Mouse (Mus musculus) embryonic facial prominence, embryonic 10.5 days (tissue): ENCODE results near the gene S100a3. TPM values are rescaled to one million over a fixed set of nuclear protein-coding genes. Genes with fewer than 3 reads are reported as not detected.
A peak's percentile ranks its signal among the peaks of the same experiment; 100 is the strongest.

Experiments
- DNase-seq: peaks from one replicate; pipeline ENCODE4 v3.0.0-alpha.2; 2017; ENCODE audit warnings: low spot score
- H3K27ac ChIP-seq: fragments of 300-500 bp; sonication (generic); replicated peaks from 2 replicates; pipeline ENCODE4 v1.5.1; 2016; ENCODE audit warnings: mild to moderate bottlenecking
- H3K27me3 ChIP-seq: fragments of 300-500 bp; sonication (generic); replicated peaks from 2 replicates; pipeline ENCODE4 v1.6.1; 2016; ENCODE audit warnings: low read depth, mild to moderate bottlenecking; ENCODE audit not compliant: poor library complexity, severe bottlenecking
- H3K36me3 ChIP-seq: fragments of 300-500 bp; sonication (generic); replicated peaks from 2 replicates; pipeline ENCODE4 v1.6.1; 2016; ENCODE audit warnings: mild to moderate bottlenecking, moderate library complexity
- H3K4me1 ChIP-seq: fragments of 300-500 bp; sonication (generic); 2 replicates; pipeline ENCODE4 v1.6.1; 2016
- H3K4me3 ChIP-seq: fragments of 300-500 bp; sonication (generic); 2 replicates; pipeline ENCODE4 v1.5.1; 2016; ENCODE audit warnings: mild to moderate bottlenecking, moderate library complexity
- H3K9me3 ChIP-seq: fragments of 300-500 bp; sonication (generic); 2 replicates; pipeline ENCODE4 v1.6.1; 2016; ENCODE audit warnings: mild to moderate bottlenecking
- WGBS: fragments of 180-500 bp; shearing (Covaris S2); methylation state at CpG from one replicate; pipeline ENCODE4 v1.1.7; 2016; 5-methylcytosine and 5-hydroxymethylcytosine counted together
- polyA plus RNA-seq: library from polyadenylated mRNA; unstranded; fragments of >200 nt; fragmentation: Nextera tagmentation; extraction: Ambion mirVana; gene quantifications from 2 replicates; pipeline ENCODE4 v1.2.1, GENCODE M21; 2016

S100a3 gene
- polyA plus RNA-seq, 1 experiment from 2014 or later, result not detected

DNA sequence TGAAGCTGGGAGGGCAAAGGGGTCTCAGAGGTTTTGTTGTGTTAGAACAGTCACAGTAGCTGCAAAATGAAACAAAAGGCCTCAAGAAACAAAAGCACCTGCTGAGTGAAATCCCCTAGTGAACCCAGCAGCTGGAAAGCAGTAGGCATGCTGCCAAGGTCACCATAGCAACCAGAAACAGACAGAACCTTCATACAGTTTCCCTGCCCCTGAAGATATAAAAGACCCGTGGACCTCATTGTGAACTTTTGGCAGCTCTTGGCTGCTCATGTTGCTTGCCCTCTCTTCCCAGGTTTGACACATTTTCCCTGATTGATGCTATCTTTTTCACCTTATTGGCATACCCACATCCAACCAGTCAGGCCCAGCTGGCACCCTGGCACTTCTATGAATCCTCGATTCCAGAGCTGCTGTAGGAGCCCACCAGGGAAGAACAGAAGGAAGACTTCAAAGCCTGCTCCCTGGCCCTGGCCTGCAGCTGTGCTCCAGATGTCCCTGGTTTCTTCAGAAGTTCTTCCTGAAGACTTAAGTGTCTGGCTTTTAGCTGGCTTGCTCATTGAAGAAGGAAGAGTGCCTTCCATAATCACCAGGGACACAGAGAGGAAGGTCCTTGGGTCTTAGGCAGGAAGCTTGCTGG is 63.2 kb downstream of the S100a3 start:
- no peaks in the 10 kb centered on the region for H3K36me3 ChIP-seq
- 41% methylated on average over 2 of the region's 2 CpGs for WGBS
- DNase-seq, result no peak
- H3K4me3 ChIP-seq, result no peak overlapping the region
- no peaks in the 10 kb centered on the region for H3K9me3 ChIP-seq
- H3K4me1 ChIP-seq, result peaks cover 14% of the 10 kb centered on the region
- no peaks in the 10 kb centered on the region for H3K27me3 ChIP-seq
- H3K27ac ChIP-seq, result peak overlapping the region; percentile 2; the same call in 1 of the 2 replicates

- Histone ChIP-seq H3K9me3 (no peaks in the 10 kb centered on the region), H3K36me3 (no peaks in the 10 kb centered on the region), H3K4me1 (peaks cover 14% of the 10 kb centered on the region), H3K27me3 (no peaks in the 10 kb centered on the region), H3K4me3 (no peak overlapping the region), H3K27ac (no peak overlapping the region)
- no peak for DNase-seq
- WGBS, result 78% methylated on average over 5 of the region's 5 CpGs
These were observed 65.1 kb downstream of the S100a3 start for GRCm38 (mm10) chr3:90625496-90625895.

DNA sequence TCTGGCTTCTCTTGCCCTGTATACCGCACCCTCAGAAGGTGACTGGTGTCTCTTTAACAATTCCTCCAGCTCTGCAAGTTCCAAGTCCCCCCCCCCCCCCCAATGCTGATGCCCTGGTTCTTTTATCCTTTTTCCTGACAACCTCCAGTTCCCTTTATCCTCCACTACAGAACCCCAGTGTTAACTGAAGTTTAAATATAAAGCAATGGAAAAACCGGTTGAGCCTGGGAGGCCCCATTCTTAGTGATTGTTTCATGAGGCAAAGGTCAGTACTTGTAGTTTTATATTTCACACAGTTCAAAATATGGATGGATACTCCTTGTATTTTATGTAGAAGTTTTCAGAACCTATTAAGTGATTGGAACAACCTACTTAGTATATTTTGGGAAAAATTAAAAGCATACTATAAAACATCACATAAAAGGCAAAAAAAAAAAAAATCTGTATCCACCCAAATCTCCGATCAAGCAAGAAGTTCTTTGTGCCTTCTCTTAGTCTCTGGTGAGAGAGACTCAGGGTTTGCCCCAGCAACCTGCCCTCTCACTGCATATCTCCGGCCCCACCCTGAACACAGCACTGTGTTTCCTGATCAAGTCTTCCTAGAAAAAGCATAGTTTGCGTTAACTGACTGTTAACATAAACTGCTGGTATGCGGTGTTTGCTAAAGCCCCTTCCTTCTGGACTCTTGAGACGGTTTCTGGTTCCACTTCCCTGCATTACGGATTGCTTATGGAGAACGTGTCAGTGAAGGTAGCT is 66.1 kb downstream of the S100a3 start:
- WGBS, result 83% methylated on average over 9 of the region's 9 CpGs
- Histone ChIP-seq H3K36me3 (no peaks in the 10 kb centered on the region), H3K4me1 (peaks cover 14% of the 10 kb centered on the region), H3K27me3 (no peaks in the 10 kb centered on the region), H3K9me3 (no peaks in the 10 kb centered on the region), H3K27ac (no peak overlapping the region), H3K4me3 (no peak overlapping the region)
- no peak for DNase-seq

DNA sequence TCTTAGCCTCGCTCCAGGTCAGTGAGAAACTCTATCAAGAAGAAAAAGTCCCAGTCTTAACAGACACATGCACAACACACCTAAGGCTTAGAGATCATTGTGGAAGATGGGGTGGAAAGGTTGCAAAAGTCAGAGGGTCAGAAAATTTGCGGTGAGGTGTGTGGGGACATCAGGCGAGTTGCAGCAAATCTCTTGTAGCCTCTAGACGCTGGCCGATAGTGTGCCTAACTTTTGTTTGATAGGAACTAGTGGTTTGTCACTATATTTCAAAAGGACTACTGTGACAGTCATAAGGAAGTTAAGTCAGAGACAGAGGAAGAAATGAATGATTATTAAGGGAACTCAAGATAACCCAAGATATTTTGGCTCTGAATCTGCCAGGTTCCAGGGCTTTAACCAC is 67.0 kb downstream of the S100a3 start:
- peaks cover 14% of the 10 kb centered on the region for H3K4me1 ChIP-seq
- no peaks in the 10 kb centered on the region for H3K9me3 ChIP-seq
- no peaks in the 10 kb centered on the region for H3K36me3 ChIP-seq
- WGBS, result 89% methylated on average over 5 of the region's 5 CpGs
- DNase-seq, result no peak
- no peak overlapping the region for H3K4me3 ChIP-seq
- H3K27ac ChIP-seq, result no peak overlapping the region
- H3K27me3 ChIP-seq, result no peaks in the 10 kb centered on the region

DNA sequence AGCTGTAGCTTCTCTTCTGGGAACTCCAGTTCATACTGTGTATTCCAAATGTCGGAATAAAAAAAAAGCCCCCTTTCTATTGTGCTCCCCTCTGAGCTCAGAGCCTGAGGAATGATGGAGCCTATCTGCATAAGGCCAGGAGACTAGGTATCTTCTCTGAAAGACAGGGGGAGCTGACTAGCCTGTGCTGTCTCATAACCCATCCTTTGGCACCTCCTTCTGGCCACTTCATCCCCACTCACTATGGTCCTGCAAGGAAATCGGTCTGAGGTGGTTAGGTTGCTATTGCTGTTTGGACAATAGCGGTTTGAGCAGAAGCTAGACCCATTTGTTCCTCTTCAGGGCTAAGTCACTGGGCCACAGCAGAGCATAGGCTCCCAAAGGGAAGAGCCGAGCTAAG is 67.4 kb downstream of the S100a3 start:
- 59% methylated on average over 4 of the region's 4 CpGs for WGBS
- no peak for DNase-seq
- Histone ChIP-seq H3K27ac (no peak overlapping the region), H3K4me3 (no peak overlapping the region), H3K27me3 (no peaks in the 10 kb centered on the region), H3K9me3 (no peaks in the 10 kb centered on the region), H3K36me3 (no peaks in the 10 kb centered on the region), H3K4me1 (peaks cover 14% of the 10 kb centered on the region)

DNA sequence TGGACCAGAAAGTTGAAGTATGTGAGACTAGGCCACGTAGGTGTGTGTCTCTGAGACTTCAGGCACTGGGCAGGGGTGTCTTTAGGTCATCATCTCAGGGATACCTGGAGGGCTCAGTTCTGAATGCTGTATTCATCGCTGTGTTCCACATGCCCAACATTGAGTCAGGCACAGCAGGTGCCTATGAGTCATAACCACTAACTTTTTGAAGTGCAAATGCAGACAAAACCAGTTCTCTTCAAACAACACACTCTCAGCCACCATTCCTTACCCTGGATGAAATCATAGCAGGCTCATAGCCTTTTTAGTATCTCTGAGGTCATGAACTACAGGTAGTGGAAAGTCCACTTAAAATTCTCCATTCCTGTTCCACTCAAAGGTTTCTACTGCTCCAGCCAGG is 68.9 kb downstream of the S100a3 start:
- Histone ChIP-seq H3K9me3 (no peaks in the 10 kb centered on the region), H3K27me3 (no peaks in the 10 kb centered on the region), H3K36me3 (no peaks in the 10 kb centered on the region), H3K4me3 (no peak overlapping the region), H3K4me1 (peaks cover 3% of the 10 kb centered on the region; the same call in 1 of the 2 replicates), H3K27ac (no peak overlapping the region)
- WGBS, result 77% methylated on average over 2 of the region's 2 CpGs
- DNase-seq, result no peak

DNA sequence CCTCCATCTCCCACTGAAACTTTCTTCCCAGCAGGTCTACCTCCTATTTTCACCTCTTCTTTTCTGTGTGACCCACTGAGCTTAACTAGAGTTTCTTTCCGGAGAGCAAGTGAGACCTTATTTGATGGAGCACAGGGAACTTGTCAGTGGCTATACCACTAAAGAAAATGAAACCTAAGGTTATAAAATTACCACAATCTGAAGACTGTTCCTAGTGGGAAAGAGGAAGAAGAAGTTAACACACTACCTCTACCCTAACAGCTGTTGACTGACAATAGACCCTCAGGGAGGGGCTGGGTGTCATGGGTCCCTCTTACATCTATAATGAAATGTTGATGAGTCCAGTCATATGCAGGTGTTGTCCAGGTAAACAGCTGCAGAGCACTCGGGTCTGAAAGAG is 71.6 kb downstream of the S100a3 start:
- H3K27me3 ChIP-seq, result no peaks in the 10 kb centered on the region
- H3K4me3 ChIP-seq, result no peak overlapping the region
- no peaks in the 10 kb centered on the region for H3K36me3 ChIP-seq
- H3K4me1 ChIP-seq, result no peaks in the 10 kb centered on the region
- DNase-seq, result no peak
- no peaks in the 10 kb centered on the region for H3K9me3 ChIP-seq
- no peak overlapping the region for H3K27ac ChIP-seq
- WGBS, result 81% methylated on average over 2 of the region's 2 CpGs

DNA sequence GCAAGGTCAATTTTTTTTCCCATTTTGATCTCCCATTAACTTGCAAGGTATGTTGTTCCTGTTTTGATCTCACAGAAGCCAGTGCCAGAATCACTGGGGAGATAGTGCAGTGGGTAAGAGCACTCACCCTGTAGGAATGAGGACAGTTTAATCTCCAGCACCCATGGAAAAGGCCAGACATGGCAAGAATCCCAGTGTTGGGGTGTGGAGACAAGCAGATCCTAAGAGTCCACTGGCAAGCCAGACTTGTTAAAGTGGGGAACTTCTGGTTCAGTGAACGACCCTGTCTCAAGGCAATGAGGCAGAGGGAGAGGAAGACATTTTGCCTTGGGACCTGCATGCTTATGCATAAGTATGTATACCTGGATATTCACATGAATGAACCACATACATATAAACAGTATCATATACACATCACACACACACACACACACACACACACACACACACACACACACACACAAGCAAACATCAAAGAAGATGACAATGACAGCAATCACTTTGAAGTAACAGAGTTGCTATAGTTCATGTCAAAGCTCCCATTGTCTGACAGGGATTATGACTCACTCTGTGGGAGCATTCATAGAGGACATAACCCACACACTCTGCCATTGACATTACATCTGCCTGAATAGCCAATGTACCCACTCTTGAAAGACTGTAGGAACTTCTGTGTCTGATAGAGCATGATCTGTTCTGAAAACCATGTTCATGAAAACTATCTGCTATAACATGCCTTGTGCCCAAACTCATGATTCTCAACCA is 78.3 kb downstream of the S100a3 start:
- H3K36me3 ChIP-seq, result no peaks in the 10 kb centered on the region
- no peak overlapping the region for H3K4me3 ChIP-seq
- DNase-seq, result no peak
- 70% methylated on average over 1 of the region's 1 CpGs for WGBS
- no peaks in the 10 kb centered on the region for H3K9me3 ChIP-seq
- H3K27ac ChIP-seq, result no peak overlapping the region
- no peaks in the 10 kb centered on the region for H3K4me1 ChIP-seq
- H3K27me3 ChIP-seq, result no peaks in the 10 kb centered on the region

DNA sequence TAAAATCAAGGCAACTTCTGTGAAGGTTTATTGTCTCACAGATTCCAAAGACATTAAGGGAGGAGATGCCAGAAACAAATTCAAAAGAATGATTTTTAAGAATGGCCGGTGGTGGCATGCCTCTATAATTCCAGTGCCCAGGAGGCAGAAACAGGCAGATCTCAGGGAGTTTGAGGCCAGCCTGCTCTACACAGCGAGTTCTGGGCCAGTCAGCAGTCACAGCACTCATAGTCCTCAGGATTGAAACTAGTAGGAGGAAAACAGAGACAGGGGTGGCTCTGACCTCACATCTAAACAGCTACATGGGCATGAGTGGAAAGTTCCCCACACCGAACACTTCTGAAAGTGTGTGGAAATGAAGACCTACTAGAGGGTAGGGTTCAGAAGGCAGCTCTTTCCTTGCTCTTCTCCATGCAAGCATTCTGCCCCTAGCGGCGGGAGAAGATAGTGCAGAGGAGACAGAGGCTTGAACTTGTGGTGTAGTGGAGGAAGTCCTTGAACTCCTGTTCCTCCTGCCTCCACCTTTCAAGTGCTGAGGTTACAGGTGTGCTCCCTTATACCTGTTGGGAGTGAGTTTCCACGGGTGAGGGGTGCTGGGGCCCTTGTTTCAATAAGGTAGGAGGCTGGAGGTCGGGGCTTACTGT is 79.3 kb downstream of the S100a3 start:
- Histone ChIP-seq H3K27ac (no peak overlapping the region), H3K27me3 (no peaks in the 10 kb centered on the region), H3K36me3 (no peaks in the 10 kb centered on the region), H3K9me3 (no peaks in the 10 kb centered on the region), H3K4me3 (no peak overlapping the region), H3K4me1 (no peaks in the 10 kb centered on the region)
- DNase-seq, result peak; percentile 49
- WGBS, result 50% methylated on average over 7 of the region's 7 CpGs

DNA sequence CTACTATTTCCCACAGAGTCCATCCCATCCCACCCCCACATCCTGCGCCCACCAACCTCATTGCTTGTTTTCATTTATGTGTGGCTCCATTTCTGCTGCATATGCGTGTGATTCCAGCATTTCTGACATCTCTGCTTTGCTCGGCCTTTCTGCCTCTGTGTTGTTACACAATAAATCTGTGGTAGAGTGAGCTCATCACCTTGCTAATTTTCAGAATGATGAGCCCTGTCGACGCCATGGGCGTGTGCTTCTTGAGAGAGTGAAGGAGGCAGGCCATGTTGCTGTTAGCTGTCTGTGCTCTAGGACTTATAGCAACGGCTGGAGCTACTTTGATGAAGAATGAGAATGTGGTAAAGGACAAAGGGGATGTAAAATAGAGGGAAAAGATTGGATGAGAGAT is 80.6 kb downstream of the S100a3 start:
- no peaks in the 10 kb centered on the region for H3K27me3 ChIP-seq
- H3K4me1 ChIP-seq, result no peaks in the 10 kb centered on the region
- H3K9me3 ChIP-seq, result no peaks in the 10 kb centered on the region
- no peak overlapping the region for H3K27ac ChIP-seq
- H3K36me3 ChIP-seq, result no peaks in the 10 kb centered on the region
- no peak overlapping the region for H3K4me3 ChIP-seq
- 85% methylated on average over 7 of the region's 7 CpGs for WGBS
- no peak for DNase-seq

DNA sequence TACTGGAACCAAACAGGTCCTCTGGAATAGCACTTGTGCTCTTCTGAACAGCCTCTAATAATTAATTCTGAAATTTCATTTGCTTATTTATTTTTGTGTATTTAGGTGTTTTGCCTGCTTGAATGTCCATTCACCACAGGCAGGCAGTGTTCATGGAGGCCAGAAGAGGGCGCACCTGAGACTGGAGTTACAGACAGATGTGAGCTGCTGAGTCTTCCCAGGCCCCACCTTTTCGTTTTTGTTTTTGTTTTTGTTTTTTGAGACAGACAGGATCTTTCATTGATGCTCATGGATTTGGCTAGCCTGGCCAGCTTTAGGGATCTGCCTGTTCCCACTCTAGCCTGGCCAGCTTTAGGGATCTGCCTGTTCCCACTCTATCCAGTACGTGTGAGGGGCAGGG is 83.8 kb downstream of the S100a3 start:
- DNase-seq, result peak; percentile 34
- H3K27ac ChIP-seq, result no peak overlapping the region
- no peaks in the 10 kb centered on the region for H3K4me1 ChIP-seq
- no peaks in the 10 kb centered on the region for H3K36me3 ChIP-seq
- no peaks in the 10 kb centered on the region for H3K9me3 ChIP-seq
- H3K4me3 ChIP-seq, result no peak overlapping the region
- no peaks in the 10 kb centered on the region for H3K27me3 ChIP-seq
- 53% methylated on average over 3 of the region's 3 CpGs for WGBS

DNA sequence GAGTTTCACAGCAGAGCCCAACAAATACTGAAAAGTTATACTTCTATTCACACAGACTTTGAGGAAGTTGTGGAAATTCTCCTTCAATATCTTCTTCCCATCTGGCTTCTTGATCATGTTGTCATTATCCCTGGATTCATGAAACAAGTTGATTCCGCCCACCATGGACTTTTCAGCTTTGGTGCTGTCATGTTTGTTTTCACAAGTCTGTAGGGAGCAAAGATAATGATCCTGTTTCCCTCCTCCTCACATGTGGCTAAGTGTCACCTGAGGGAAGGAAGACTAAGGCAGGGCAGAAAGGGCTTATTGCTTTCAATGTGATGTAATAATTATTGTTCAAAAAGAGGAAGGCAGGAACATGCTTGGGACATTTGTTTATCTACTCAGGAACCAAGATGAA is 86.9 kb downstream of the S100a3 start:
- Histone ChIP-seq H3K36me3 (no peaks in the 10 kb centered on the region), H3K27me3 (no peaks in the 10 kb centered on the region), H3K4me1 (no peaks in the 10 kb centered on the region), H3K4me3 (no peak overlapping the region), H3K9me3 (no peaks in the 10 kb centered on the region), H3K27ac (no peak overlapping the region)
- 82% methylated on average over 1 of the region's 1 CpGs for WGBS
- DNase-seq, result no peak
